Mouse (Mus musculus) heart, adult 2 months (tissue): ENCODE data around the gene Map7d3.
A peak's percentile ranks its signal among the peaks of the same experiment; 100 is the strongest.

ENCODE experiments used
- CTCF ChIP-seq: fragments of 200-600 bp; IDR thresholded peaks from 2 replicates; pipeline ENCODE4 v1.8.1; 2022; ENCODE audit warnings: antibody characterized with exemption, mild to moderate bottlenecking, moderate library complexity
- EP300 ChIP-seq: fragments of 200-500 bp; IDR thresholded peaks from 2 replicates; pipeline ENCODE4 v1.6.1; 2011; ENCODE audit warnings: low read depth, low read length, control low read depth; ENCODE audit not compliant: insufficient read depth
- POLR2A ChIP-seq: fragments of 200-500 bp; IDR thresholded peaks from 2 replicates; pipeline ENCODE4 v1.6.1; 2011; ENCODE audit warnings: mild to moderate bottlenecking, low read depth, low read length, control low read depth; ENCODE audit not compliant: insufficient read depth

- TF ChIP-seq EP300 = no peak
- TF ChIP-seq POLR2A = no peak
- TF ChIP-seq CTCF = peak; percentile 57
These were observed 70.6 kb downstream of the Map7d3 start for GRCm38 (mm10) chrX:56751536-56751935.
